Mouse (Mus musculus) testis, postnatal 10 days (tissue): ENCODE data around the gene Ppp1r1b.

ENCODE experiments used
- DNase-seq: peaks from one replicate; pipeline ENCODE4 v3.0.0; 2021; ENCODE audit warnings: low spot score

Ppp1r1b gene

GRCm38 (mm10) chr11:98347385-98348082, 670 bp upstream of the Ppp1r1b start:
- no peak for DNase-seq

- no peak for DNase-seq
Measured at GRCm38 (mm10) chr11:98349308-98349707, 1.1 kb downstream of the Ppp1r1b start.

- no peak for DNase-seq
Measured at GRCm38 (mm10) chr11:98352272-98352990, 4.2 kb downstream of the Ppp1r1b start.

GRCm38 (mm10) chr11:98353651-98354211, 5.5 kb downstream of the Ppp1r1b start:
- DNase-seq = peak; percentile 74

GRCm38 (mm10) chr11:98354445-98354844, 6.2 kb downstream of the Ppp1r1b start:
- no peak for DNase-seq

- no peak for DNase-seq
Measured at GRCm38 (mm10) chr11:98355732-98356299, 7.6 kb downstream of the Ppp1r1b start.

GRCm38 (mm10) chr11:98356625-98357394, 8.6 kb downstream of the Ppp1r1b start:
- no peak for DNase-seq

GRCm38 (mm10) chr11:98357396-98358160, 9.4 kb downstream of the Ppp1r1b start:
- no peak for DNase-seq

- peak; percentile 96 for DNase-seq
Measured at GRCm38 (mm10) chr11:98358161-98359083, 10.2 kb downstream of the Ppp1r1b start, which contains the start of gene Stard3. TSS of gene Stard3 (plus strand) at chr11:98358368.

- DNase-seq = no peak
Measured at GRCm38 (mm10) chr11:98360866-98361521, 12.8 kb downstream of the Ppp1r1b start.

GRCm38 (mm10) chr11:98363817-98364216, 15.6 kb downstream of the Ppp1r1b start:
- DNase-seq = no peak

GRCm38 (mm10) chr11:98364410-98364809, 16.2 kb downstream of the Ppp1r1b start:
- DNase-seq = no peak

- no peak for DNase-seq
Measured at GRCm38 (mm10) chr11:98366290-98366689, 18.1 kb downstream of the Ppp1r1b start.

- DNase-seq = no peak
Measured at GRCm38 (mm10) chr11:98367171-98367862, 19.1 kb downstream of the Ppp1r1b start.

- DNase-seq = no peak
Measured at GRCm38 (mm10) chr11:98367863-98368186, 19.6 kb downstream of the Ppp1r1b start.

GRCm38 (mm10) chr11:98369337-98369736, 21.1 kb downstream of the Ppp1r1b start:
- no peak for DNase-seq

GRCm38 (mm10) chr11:98370588-98370987, 22.4 kb downstream of the Ppp1r1b start:
- DNase-seq = no peak

- DNase-seq = no peak
Measured at GRCm38 (mm10) chr11:98371556-98372240, 23.5 kb downstream of the Ppp1r1b start.
